Mouse (Mus musculus) forebrain, embryonic 12.5 days (tissue): ENCODE results near the gene H2al2a. TPM values are rescaled to one million over a fixed set of nuclear protein-coding genes. Genes with fewer than 3 reads are reported as not detected.
"Not testable (repeated sequence)": the region's sequence is repeated elsewhere in the genome, so short reads cannot be mapped to it uniquely, and the experiment has no call there.

Experiments
- ATAC-seq: fragments of 200-750 bp; cut with Nextera tagmentation; 2 replicates; pipeline ENCODE4 v1.8.0; 2017; ENCODE audit warnings: moderate TSS enrichment; ENCODE audit not compliant: low FRiP score
- H3K27ac ChIP-seq: fragments of 300-500 bp; sonication (generic); 2 replicates; pipeline ENCODE4 v1.5.1; 2016; ENCODE audit warnings: mild to moderate bottlenecking
- H3K27me3 ChIP-seq: fragments of 300-500 bp; sonication (generic); 2 replicates; pipeline ENCODE4 v1.6.1; 2016; ENCODE audit warnings: mild to moderate bottlenecking
- H3K36me3 ChIP-seq: fragments of 300-500 bp; sonication (generic); replicated peaks from 2 replicates; pipeline ENCODE4 v1.6.1; 2016; ENCODE audit warnings: mild to moderate bottlenecking
- H3K4me1 ChIP-seq: fragments of 300-500 bp; sonication (generic); 2 replicates; pipeline ENCODE4 v1.6.1; 2016
- H3K4me2 ChIP-seq: fragments of 300-500 bp; sonication (generic); 2 replicates; pipeline ENCODE4 v1.6.1; 2016; ENCODE audit warnings: mild to moderate bottlenecking, moderate library complexity
- H3K4me3 ChIP-seq: fragments of 300-500 bp; sonication (generic); replicated peaks from 2 replicates; pipeline ENCODE4 v1.5.1; 2016; ENCODE audit warnings: mild to moderate bottlenecking
- H3K9ac ChIP-seq: fragments of 300-500 bp; sonication (generic); 2 replicates; pipeline ENCODE4 v1.6.1; 2016; ENCODE audit warnings: mild to moderate bottlenecking
- H3K9me3 ChIP-seq: fragments of 300-500 bp; sonication (generic); 2 replicates; pipeline ENCODE4 v1.6.1; 2016
- WGBS: fragments of 180-500 bp; shearing (Covaris S2); methylation state at CpG from one replicate; pipeline ENCODE4 v1.1.7; 2016; 5-methylcytosine and 5-hydroxymethylcytosine counted together
- polyA plus RNA-seq: library from polyadenylated mRNA; unstranded; fragments of >200 nt; fragmentation: Nextera tagmentation; extraction: Ambion mirVana; gene quantifications from 2 replicates; pipeline ENCODE4 v1.2.1, GENCODE M21; 2016

H2al2a gene
- polyA plus RNA-seq, 1 experiment from 2014 or later, result not detected

DNA sequence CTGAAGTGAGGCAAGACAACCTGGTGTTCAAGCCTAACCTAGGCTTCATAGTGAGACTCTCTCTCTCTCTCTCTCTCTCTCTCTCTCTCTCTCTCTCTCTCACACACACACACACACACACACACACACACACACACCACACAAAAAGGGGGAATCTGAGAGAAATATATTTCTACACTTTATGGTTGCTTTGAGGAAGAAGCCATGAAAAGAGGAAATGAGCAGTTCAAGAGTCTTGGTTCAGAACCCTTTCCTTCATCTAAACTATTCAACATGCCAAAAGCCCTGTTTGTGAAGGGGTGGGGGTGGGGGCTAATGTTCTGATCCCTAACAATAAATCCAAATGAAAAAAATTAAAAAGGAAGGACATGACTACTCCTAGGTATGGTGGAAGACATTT lies 7.2 kb downstream of the H2al2a start:
- no peak overlapping the region for H3K9ac ChIP-seq
- ATAC-seq, result no peak

DNA sequence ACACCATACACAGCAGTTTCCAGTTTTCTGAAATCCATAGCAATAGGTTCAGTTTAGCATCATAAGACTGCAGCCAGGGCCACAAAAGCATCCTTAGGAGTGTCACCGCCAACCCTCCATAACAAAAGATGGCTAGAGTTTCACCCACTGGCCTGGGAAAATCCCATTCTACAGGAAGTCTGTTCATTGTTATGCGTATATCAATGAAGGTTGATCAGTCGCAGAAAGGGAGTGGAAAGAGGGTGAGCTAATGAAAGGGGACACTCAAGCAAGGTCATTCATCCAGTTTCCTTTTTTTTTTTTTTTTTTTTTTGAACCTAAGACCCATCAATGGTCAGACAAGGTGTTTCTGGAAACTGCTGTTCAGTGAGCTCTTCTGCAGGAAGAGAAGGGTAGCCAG lies 7.6 kb downstream of the H2al2a start:
- Histone ChIP-seq H3K4me2 (no peak overlapping the region), H3K9ac (no peak overlapping the region), H3K4me3 (no peak overlapping the region), H3K36me3 (no peaks in the 10 kb centered on the region), H3K27me3 (no peaks in the 10 kb centered on the region), H3K4me1 (no peaks in the 10 kb centered on the region), H3K9me3 (0 out of 2 replicates have a peak, but pooled peaks cover 2% of the 10 kb centered on the region), H3K27ac (no peak overlapping the region)
- no peak for ATAC-seq
- 43% methylated on average over 3 of the region's 3 CpGs for WGBS

More for the DNA sequence above, 7.2 kb downstream of the H2al2a start:
- H3K4me1 ChIP-seq, result no peaks in the 10 kb centered on the region
- no peaks in the 10 kb centered on the region for H3K27me3 ChIP-seq
- no peaks in the 10 kb centered on the region for H3K36me3 ChIP-seq
- no peak overlapping the region for H3K4me2 ChIP-seq
- no peak overlapping the region for H3K4me3 ChIP-seq
- no peak overlapping the region for H3K27ac ChIP-seq
- H3K9me3 ChIP-seq, result 0 out of 2 replicates have a peak, but pooled peaks cover 2% of the 10 kb centered on the region

DNA sequence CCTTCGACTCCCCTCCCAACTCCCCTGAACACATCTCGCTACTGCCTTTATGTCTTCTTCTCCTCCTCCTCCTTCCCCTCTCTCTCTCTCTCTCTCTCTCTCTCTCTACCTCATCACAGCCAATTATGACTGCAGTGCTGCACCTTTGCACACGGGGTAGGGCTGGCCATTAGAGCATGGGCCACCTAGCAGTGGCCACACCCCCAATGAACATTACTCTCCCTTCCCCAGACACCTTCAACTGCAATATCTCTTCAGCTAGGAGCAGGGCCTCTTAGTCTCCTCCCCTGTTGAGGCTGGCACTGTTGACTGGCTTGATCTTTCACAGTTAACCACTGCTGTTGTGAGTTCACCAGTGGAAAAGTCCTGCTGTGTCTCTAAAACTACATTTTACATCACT lies 10.1 kb downstream of the H2al2a start:
- H3K27me3 ChIP-seq, result no peaks in the 10 kb centered on the region
- no peak overlapping the region for H3K4me3 ChIP-seq
- no peak overlapping the region for H3K27ac ChIP-seq
- H3K9me3 ChIP-seq, result 0 out of 2 replicates have a peak, but pooled peaks cover 2% of the 10 kb centered on the region
- no peaks in the 10 kb centered on the region for H3K36me3 ChIP-seq
- no peak for ATAC-seq
- no peaks in the 10 kb centered on the region for H3K4me1 ChIP-seq
- no peak overlapping the region for H3K4me2 ChIP-seq
- 88% methylated on average over 3 of the region's 3 CpGs for WGBS
- no peak overlapping the region for H3K9ac ChIP-seq

DNA sequence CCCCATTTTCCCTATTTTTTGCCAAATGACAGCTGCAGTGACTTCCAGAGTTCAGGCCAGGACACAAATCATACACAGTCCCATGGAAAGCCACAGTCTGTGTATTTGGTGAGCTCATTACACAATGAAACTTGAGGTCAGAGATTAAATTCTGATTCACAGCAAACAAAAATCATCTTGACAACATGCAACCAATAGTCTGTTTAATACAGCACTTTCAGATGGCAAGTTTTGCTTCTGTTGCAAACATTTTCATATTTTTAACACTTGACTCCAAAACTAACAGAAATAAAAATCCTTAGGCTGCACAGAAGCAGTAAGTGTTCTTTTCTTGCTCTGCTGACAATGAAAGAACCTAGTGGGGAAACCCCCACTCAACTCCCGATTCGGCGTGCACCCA lies 12.0 kb downstream of the H2al2a start:
- no peak for ATAC-seq
- Histone ChIP-seq H3K27ac (no peak overlapping the region), H3K4me1 (no peaks in the 10 kb centered on the region), H3K4me3 (no peak overlapping the region), H3K9ac (no peak overlapping the region), H3K27me3 (no peaks in the 10 kb centered on the region), H3K36me3 (no peaks in the 10 kb centered on the region), H3K9me3 (no peaks in the 10 kb centered on the region), H3K4me2 (no peak overlapping the region)
- WGBS, result 98% methylated on average over 3 of the region's 3 CpGs

DNA sequence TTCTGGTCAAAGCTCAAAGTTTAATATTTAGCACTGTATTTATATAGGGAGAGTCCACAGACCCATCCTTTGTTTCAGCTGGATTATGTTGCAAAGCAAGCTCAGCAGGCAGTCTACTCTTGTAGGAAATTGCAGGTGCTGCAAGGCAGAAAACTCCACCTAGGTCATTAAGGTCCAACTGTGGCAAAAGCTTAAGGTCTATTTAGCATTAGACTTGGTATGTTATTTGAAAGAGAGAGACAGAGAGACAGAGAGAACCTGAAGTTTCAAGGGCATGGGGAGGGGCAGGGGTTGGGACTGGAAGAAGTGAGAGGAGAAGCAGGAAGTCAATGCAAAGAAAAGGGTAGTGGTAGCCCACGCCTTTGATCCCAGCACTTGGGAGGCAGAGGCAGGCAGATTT lies 14.0 kb downstream of the H2al2a start:
- Histone ChIP-seq H3K4me1 (no peaks in the 10 kb centered on the region), H3K27me3 (no peaks in the 10 kb centered on the region), H3K27ac (no peak overlapping the region), H3K9ac (no peak overlapping the region), H3K9me3 (no peaks in the 10 kb centered on the region), H3K36me3 (no peaks in the 10 kb centered on the region), H3K4me2 (no peak overlapping the region), H3K4me3 (no peak overlapping the region)
- no peak for ATAC-seq
- WGBS, result 93% methylated on average over 1 of the region's 1 CpGs

DNA sequence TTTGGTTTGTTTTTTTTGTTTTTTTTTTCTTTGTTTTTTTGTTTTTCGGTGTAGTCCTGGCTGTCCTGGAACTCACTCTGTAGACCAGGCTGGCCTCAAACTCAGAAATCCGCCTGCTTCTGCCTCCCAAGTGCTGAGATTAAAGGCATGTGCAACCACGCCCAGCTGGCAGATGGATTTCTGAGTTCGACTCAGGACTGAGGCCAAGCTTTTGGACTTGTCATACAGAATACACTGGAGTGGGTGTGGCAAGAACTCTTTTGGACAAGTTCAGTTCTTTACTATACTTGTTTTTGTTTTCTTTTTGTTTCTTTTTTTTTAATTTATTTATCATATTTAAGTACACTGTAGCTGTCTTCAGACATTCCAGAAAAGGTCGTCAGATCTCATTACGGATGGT lies 18.1 kb downstream of the H2al2a start:
- Histone ChIP-seq H3K27me3 (no peaks in the 10 kb centered on the region), H3K4me2 (no peak overlapping the region), H3K27ac (no peak overlapping the region), H3K4me3 (no peak overlapping the region), H3K9me3 (no peaks in the 10 kb centered on the region), H3K4me1 (0 out of 2 replicates have a peak, but pooled peaks cover 3% of the 10 kb centered on the region), H3K36me3 (no peaks in the 10 kb centered on the region), H3K9ac (no peak overlapping the region)
- WGBS, result 92% methylated on average over 6 of the region's 6 CpGs
- ATAC-seq, result no peak

DNA sequence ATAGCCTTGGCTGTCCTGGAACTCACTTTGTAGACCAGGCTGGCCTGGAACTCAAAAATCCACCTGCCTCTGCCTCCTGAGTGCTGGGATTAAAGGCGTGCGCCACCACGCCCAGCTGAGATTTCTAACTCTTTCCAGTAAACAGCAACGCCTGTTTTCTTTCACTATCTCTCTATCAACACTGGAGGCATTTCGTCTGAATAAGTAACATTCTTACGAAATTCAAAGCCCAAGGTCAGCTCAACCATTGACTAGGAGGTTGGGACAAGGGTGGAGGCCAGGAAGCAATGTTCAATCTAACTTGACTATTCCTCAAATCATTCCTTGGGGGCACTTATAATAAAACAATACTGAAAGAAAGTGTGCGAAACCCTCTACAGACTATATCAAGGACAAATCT lies 18.5 kb downstream of the H2al2a start:
- H3K27me3 ChIP-seq, H3K27ac ChIP-seq, ATAC-seq, H3K36me3 ChIP-seq, H3K4me1 ChIP-seq, H3K4me3 ChIP-seq, H3K9ac ChIP-seq, H3K9me3 ChIP-seq, H3K4me2 ChIP-seq: not testable (repeated sequence)
- WGBS, result 93% methylated on average over 7 of the region's 7 CpGs

DNA sequence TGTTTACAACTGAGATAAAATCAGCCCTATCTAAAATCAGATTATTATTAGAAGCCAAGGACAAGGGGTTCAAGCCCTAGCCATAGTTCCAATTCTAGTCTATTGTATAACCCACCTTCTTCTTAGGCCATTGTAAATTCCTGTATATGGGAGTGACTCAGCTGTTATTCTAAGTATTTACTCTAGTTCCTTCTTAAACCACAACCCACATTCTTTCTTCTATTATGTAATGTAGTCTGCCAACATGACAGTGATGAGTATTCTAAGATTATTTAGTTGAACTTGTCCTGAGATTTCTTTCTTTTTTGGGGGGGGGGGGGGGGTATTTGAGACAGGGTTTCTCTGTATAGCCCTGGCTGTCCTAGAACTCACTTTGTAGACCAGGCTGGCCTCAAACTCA lies 19.1 kb downstream of the H2al2a start:
- not testable (repeated sequence) for H3K4me1 ChIP-seq, H3K4me3 ChIP-seq, H3K27ac ChIP-seq, H3K9me3 ChIP-seq, H3K36me3 ChIP-seq, H3K4me2 ChIP-seq, H3K27me3 ChIP-seq, ATAC-seq, H3K9ac ChIP-seq

DNA sequence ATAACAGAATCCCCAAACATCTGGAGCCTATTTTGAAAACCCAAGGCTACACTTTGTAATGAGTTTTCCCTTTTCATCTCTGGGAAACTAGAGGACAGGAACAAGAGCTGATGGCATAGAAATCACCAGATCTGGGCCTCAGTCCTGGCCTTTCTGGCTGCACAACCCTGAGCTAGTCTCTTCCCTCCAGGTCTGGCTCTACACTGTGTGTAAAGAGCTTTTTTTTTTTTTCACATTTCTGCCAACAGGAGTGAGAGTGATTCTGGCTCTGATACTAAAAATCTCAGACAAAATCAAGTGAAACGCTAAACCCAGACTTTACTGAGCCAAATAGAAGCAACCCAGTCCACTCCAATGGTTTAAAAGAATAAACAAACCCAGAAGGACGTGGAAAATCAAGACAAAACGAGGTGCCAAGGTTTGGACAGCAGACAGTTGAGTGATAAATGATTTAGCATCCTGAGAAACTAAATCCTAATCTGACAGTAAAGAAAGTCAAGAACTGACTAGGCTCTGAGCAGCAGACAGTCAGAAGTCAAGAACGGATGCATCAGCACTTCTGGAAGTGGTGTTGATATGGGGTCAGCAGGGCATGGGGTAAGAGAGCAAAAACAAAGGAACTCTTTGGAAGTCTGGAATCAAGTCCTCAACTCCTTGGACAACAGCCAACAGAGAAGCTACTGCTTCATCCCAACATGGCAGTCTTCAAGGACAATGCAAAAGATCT lies 21.0 kb downstream of the H2al2a start:
- Histone ChIP-seq H3K27ac (no peak overlapping the region), H3K4me2 (no peak overlapping the region), H3K9me3 (no peaks in the 10 kb centered on the region), H3K27me3 (no peaks in the 10 kb centered on the region), H3K4me3 (no peak overlapping the region), H3K36me3 (no peaks in the 10 kb centered on the region), H3K4me1 (peaks cover 4% of the 10 kb centered on the region), H3K9ac (no peak overlapping the region)
- WGBS, result 84% methylated on average over 4 of the region's 4 CpGs
- no peak for ATAC-seq

DNA sequence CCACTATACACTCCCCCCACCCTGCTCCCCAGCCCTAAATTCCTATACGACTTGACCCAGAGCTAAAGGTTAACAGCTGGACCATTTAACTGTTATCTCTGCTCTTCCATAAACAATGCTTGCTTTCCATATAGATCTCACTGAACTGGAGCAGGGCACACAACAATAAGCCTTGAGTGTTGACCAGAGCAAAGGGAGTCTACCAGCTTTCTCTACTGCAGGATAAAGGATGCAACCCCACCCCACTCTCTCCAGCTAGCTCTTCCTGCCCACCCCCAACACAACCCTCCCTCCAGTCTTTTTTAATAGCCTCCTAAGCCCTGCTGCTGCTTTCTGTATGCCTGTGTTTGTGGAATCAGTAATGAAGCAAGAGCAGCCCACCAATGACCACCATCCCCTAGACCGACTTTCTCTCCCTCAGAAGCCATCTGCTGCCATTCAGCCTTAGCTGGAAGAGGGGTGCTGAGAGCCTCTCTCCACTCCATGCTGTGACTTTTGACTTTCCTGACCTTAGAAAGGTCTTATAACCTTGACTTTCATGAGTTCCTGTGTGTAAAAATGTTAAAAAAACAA lies 22.8 kb downstream of the H2al2a start:
- no peaks in the 10 kb centered on the region for H3K27me3 ChIP-seq
- WGBS, result 65% methylated on average over 2 of the region's 2 CpGs
- no peak overlapping the region for H3K27ac ChIP-seq
- no peak for ATAC-seq
- no peak overlapping the region for H3K9ac ChIP-seq
- no peaks in the 10 kb centered on the region for H3K36me3 ChIP-seq
- H3K9me3 ChIP-seq, result no peaks in the 10 kb centered on the region
- H3K4me1 ChIP-seq, result peaks cover 12% of the 10 kb centered on the region
- no peak overlapping the region for H3K4me3 ChIP-seq
- no peak overlapping the region for H3K4me2 ChIP-seq

DNA sequence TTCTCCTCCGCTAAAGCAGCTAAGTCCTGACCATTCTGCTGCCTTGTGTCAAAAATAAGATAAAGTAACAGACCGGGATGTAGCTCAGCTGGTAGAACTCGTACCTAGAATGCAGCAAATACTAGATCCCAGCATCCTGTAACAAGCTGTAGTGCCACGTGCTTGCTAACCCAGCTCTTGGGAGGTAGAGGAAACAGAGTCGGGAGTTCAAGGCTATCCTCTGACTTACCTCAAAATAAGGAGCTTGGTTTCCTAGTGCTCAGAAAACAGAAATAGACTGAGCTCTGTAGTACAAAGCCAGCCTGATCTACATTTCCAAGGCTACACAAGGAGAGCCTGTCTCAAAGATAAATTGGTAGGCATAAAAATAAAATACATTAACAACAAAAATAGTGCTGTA lies 23.5 kb downstream of the H2al2a start:
- Histone ChIP-seq H3K4me2 (no peak overlapping the region), H3K4me1 (peaks cover 12% of the 10 kb centered on the region), H3K4me3 (no peak overlapping the region), H3K27me3 (no peaks in the 10 kb centered on the region), H3K9ac (no peak overlapping the region), H3K9me3 (no peaks in the 10 kb centered on the region), H3K27ac (no peak overlapping the region), H3K36me3 (no peaks in the 10 kb centered on the region)
- ATAC-seq, result no peak
- 88% methylated on average over 5 of the region's 5 CpGs for WGBS

DNA sequence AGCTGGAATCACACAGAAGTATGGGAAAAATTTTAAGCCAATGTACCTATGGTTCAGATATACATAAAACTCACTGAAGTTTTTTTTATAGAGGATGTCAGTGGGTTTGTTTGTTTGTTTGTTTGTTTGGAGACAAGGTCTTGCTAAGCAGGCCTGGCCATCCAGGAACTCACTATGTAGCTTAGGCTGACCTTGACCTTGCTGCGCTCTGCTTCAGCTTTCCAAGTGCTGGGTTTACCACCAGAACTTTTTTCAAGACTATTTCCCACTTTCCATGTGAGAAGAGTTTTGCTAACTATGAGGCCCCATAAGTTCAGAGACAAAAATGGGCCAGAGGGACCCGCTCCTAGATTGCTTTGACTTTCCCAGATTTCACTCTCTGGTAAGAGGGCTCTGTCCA lies 23.9 kb downstream of the H2al2a start:
- Histone ChIP-seq H3K9ac (no peak overlapping the region), H3K27me3 (no peaks in the 10 kb centered on the region), H3K4me3 (no peak overlapping the region), H3K36me3 (no peaks in the 10 kb centered on the region), H3K4me1 (peaks cover 12% of the 10 kb centered on the region), H3K9me3 (no peaks in the 10 kb centered on the region), H3K4me2 (no peak overlapping the region), H3K27ac (no peak overlapping the region)
- ATAC-seq, result no peak
- 97% methylated on average over 2 of the region's 2 CpGs for WGBS

DNA sequence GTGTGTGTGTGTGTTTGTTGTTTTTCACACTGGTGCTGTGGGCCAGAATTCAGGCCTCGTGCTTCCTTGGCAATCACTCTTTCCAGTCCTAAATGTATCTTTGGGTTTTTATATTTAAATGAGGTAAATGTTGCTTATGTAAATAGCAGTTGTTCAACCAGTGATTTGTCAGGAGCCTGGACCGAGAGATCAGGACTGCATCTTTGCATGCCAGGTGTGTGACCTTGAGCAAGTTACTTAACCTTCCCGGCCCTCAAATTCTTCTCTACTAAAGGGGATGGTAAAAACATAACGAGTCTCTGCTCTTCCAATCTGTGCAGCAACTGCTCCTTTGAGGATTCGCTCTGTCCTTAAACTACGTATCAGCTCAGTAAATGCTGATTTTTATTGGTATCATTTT lies 25.4 kb downstream of the H2al2a start:
- no peak overlapping the region for H3K9ac ChIP-seq
- H3K9me3 ChIP-seq, result no peaks in the 10 kb centered on the region
- no peaks in the 10 kb centered on the region for H3K27me3 ChIP-seq
- no peak overlapping the region for H3K4me2 ChIP-seq
- no peak for ATAC-seq
- H3K36me3 ChIP-seq, result no peaks in the 10 kb centered on the region
- no peak overlapping the region for H3K4me3 ChIP-seq
- 71% methylated on average over 6 of the region's 6 CpGs for WGBS
- H3K27ac ChIP-seq, result no peak overlapping the region
- peaks cover 12% of the 10 kb centered on the region for H3K4me1 ChIP-seq
